Mouse (Mus musculus): ENCODE data around the gene Jagn1.

- TF ChIP-seq POLR2A (IDR thresholded peaks at IDR 0.05; ENCODE audit: borderline replicate concordance, low read depth, low read length): no peak
- TF ChIP-seq CTCF (IDR thresholded peaks at IDR 0.05; ENCODE audit: low read depth, low read length): peak; percentile 35; the same call in 1 of the 2 replicates
Observed at GRCm38 (mm10) chr6:113427397-113427796, 15.0 kb upstream of the Jagn1 start.

Data from bone marrow macrophage, adult 2 months (primary cell).